Mouse (Mus musculus): ENCODE measurements at regions not wholly inside any gene's neighbourhood (a gene's known extent, or its start where the extent isn't known, plus 50 kb on each side); places are given as distances from the start of the nearest gene placed in this dataset.

DNA sequence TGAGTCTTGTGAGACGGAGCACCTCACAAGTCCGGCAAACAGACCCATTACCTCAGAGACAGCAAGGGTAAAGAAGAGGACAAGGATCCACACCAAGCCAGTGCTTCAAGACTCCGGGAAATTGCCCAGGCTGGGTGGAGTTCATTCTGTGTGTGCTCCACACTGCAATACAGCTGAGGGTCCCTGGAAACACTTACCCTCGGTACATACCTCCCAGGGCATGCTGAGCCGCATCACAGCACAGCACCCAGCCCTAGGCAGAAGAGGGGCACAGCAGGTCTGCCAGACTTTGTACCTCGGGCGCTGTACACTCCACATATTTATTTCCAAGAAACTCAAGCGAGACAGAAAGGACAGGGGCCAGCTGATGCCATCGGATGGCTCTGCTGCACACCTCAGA, 54.5 kb upstream of the Cmc1 start:
- no peaks in the 10 kb centered on the region for H3K27me3 ChIP-seq (ENCODE audit: insufficient read depth, poor library complexity, severe bottlenecking)
- H3K4me1 ChIP-seq, result no peaks in the 10 kb centered on the region
- no peaks in the 10 kb centered on the region for H3K36me3 ChIP-seq
- H3K27ac ChIP-seq, result no peak overlapping the region
- WGBS, result 89% methylated on average over 9 of the region's 9 CpGs
- no peak overlapping the region for H3K4me3 ChIP-seq
- H3K9me3 ChIP-seq, result no peaks in the 10 kb centered on the region
- DNase-seq (ENCODE audit: low spot score), result no peak

DNA sequence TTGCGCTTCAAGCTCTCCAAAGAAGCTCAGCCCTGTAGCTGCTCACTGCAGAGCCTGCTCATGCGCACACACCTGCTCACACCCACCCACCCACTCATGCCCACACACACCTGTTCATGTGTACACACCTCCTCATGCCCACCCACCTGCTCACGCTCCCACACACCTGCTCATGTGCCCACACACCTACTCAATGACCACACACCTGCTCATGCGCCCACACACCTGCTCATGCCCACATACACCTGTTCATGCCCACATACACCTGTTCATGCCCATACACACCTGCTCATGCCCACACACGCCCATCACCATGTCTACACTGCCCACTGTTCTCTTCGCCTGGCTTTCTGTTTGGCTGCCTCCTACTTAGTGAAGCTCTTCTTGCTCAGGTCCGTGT, 56.5 kb upstream of the Cmc1 start:
- WGBS, result 83% methylated on average over 7 of the region's 7 CpGs
- no peaks in the 10 kb centered on the region for H3K9me3 ChIP-seq
- H3K4me3 ChIP-seq, result no peak overlapping the region
- no peak overlapping the region for H3K27ac ChIP-seq
- no peaks in the 10 kb centered on the region for H3K4me1 ChIP-seq
- H3K36me3 ChIP-seq, result no peaks in the 10 kb centered on the region
- no peaks in the 10 kb centered on the region for H3K27me3 ChIP-seq (ENCODE audit: insufficient read depth, poor library complexity, severe bottlenecking)
- no peak for DNase-seq (ENCODE audit: low spot score)

- 91% methylated on average over 5 of the region's 5 CpGs for WGBS
- no peak for DNase-seq (ENCODE audit: low spot score)
- no peaks in the 10 kb centered on the region for H3K36me3 ChIP-seq
- no peaks in the 10 kb centered on the region for H3K4me1 ChIP-seq
- H3K9me3 ChIP-seq, result no peaks in the 10 kb centered on the region
- H3K27ac ChIP-seq, result no peak overlapping the region
- H3K27me3 ChIP-seq (ENCODE audit: insufficient read depth, poor library complexity, severe bottlenecking), result no peaks in the 10 kb centered on the region
- H3K4me3 ChIP-seq, result no peak overlapping the region
Observed at GRCm38 (mm10) chr9:118219696-118220095, 69.7 kb upstream of the Cmc1 start.

- DNase-seq (ENCODE audit: low spot score), result no peak
- H3K4me1 ChIP-seq, result no peaks in the 10 kb centered on the region
- H3K27me3 ChIP-seq (ENCODE audit: insufficient read depth, poor library complexity, severe bottlenecking), result no peaks in the 10 kb centered on the region
- H3K27ac ChIP-seq, result no peak overlapping the region
- H3K36me3 ChIP-seq, result no peaks in the 10 kb centered on the region
- WGBS, result 67% methylated on average over 14 of the region's 14 CpGs
- no peaks in the 10 kb centered on the region for H3K9me3 ChIP-seq
- no peak overlapping the region for H3K4me3 ChIP-seq
Observed at GRCm38 (mm10) chr9:118221186-118221585, 71.2 kb upstream of the Cmc1 start.

DNA sequence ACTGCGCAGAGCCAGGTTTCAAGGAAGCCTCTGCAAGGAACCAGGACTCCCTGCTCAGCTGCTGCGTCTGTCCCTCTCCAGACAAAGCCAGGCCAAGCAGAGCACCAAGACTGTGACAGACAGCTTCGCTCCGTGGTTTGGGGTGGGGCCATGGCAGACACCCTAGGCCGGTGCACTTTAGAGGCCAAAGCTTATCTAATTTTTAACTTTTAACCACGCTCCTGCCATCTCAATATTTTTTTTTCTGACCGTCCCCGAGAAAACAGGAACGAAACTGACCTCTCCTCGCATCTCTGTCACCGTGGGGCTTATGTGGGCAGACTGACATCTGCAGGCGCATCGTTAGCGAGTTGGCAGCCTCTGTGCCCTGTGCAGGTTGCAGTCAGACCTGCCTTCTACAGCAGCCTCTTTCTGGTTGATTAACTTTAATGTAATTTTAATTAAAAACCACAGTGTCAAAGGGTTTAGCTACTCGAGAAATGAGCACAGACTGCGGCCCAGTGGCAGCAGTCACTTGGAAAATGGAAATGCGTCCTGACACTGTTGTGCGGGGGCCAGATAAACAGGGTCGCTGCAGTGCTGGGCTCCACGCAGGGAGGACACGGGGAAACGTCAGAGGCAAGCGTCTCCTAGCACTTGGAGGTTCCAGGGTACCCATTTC, 77.6 kb upstream of the Cmc1 start:
- H3K4me3 ChIP-seq, result no peak overlapping the region
- DNase-seq (ENCODE audit: low spot score), result peak; percentile 28
- no peaks in the 10 kb centered on the region for H3K36me3 ChIP-seq
- H3K27me3 ChIP-seq (ENCODE audit: insufficient read depth, poor library complexity, severe bottlenecking), result no peaks in the 10 kb centered on the region
- H3K4me1 ChIP-seq, result no peaks in the 10 kb centered on the region
- no peak overlapping the region for H3K27ac ChIP-seq
- 67% methylated on average over 23 of the region's 23 CpGs for WGBS
- H3K9me3 ChIP-seq, result no peaks in the 10 kb centered on the region

DNA sequence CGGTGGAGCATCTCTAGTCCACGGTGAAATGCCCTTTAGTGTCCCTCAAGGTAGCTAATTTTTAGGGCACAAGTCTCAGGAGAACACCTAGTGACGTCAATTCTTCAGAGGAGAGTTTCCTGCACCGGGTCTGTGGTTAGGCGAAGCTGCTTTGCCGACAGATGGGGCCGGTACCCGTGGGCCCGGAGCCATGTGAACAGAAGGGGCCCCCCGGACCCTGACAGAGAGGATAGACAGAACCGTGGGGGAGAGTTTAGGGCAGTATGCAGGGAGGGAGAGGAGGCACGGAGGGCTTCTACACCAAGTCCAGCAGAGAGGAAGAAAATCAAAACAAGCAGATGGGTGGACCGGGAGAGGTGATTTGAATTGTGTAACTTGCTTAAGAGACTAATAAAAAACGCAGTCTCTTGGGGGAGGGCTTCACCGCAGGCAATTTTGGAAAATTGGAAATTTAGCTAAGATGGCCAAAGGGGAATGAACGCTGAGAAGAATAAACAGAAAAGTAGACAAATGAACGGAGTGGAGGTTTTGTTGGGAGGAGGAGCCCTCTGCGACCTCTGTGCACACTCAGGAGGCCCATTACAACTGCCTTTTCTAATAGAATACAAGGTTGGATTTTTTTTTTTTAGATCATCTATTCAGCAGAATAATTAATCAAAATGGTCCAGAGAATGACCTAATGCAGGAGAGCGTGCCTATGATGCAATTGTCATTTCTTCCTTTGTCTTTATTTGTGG, 78.9 kb upstream of the Cmc1 start:
- DNase-seq (ENCODE audit: low spot score), result no peak
- Histone ChIP-seq H3K27me3 (ENCODE audit: insufficient read depth, poor library complexity, severe bottlenecking) (no peaks in the 10 kb centered on the region), H3K36me3 (no peaks in the 10 kb centered on the region), H3K27ac (no peak overlapping the region), H3K4me3 (no peak overlapping the region), H3K4me1 (no peaks in the 10 kb centered on the region), H3K9me3 (no peaks in the 10 kb centered on the region)
- 78% methylated on average over 19 of the region's 19 CpGs for WGBS

DNA sequence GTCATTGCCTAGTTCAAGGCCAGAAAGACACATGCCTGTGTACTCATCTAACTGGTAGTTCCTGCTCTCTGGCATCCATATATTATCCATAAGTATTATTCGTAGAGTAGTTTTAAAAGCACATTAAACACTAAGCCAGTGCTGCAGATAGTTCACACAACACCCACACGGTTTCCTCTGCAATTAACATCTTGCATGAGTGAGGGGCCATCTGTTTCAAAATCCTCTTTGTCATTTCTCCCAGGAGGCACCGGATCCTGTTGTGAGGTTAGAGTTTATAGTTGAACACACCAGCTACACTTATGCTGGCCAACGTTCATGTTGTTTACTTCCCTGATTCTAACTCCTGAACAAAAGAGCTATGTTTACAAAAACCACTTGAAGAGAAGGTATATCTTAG, 90.7 kb upstream of the Cmc1 start:
- no peak overlapping the region for H3K27ac ChIP-seq
- no peaks in the 10 kb centered on the region for H3K4me1 ChIP-seq
- WGBS, result 85% methylated on average over 4 of the region's 4 CpGs
- DNase-seq (ENCODE audit: low spot score), result no peak
- no peaks in the 10 kb centered on the region for H3K36me3 ChIP-seq
- no peaks in the 10 kb centered on the region; the same call in 1 of the 2 replicates for H3K27me3 ChIP-seq (ENCODE audit: insufficient read depth, poor library complexity, severe bottlenecking)
- H3K4me3 ChIP-seq, result no peak overlapping the region
- no peaks in the 10 kb centered on the region for H3K9me3 ChIP-seq

- H3K36me3 ChIP-seq, result no peaks in the 10 kb centered on the region
- no peak for DNase-seq (ENCODE audit: low spot score)
- H3K27ac ChIP-seq, result no peak overlapping the region
- 52% methylated on average over 15 of the region's 15 CpGs for WGBS
- H3K4me1 ChIP-seq, result no peaks in the 10 kb centered on the region
- H3K27me3 ChIP-seq (ENCODE audit: insufficient read depth, poor library complexity, severe bottlenecking), result no peaks in the 10 kb centered on the region; the same call in 1 of the 2 replicates
- H3K9me3 ChIP-seq, result no peaks in the 10 kb centered on the region
- H3K4me3 ChIP-seq, result no peak overlapping the region
Observed at GRCm38 (mm10) chr9:118246820-118247628, 97.0 kb upstream of the Cmc1 start.

DNA sequence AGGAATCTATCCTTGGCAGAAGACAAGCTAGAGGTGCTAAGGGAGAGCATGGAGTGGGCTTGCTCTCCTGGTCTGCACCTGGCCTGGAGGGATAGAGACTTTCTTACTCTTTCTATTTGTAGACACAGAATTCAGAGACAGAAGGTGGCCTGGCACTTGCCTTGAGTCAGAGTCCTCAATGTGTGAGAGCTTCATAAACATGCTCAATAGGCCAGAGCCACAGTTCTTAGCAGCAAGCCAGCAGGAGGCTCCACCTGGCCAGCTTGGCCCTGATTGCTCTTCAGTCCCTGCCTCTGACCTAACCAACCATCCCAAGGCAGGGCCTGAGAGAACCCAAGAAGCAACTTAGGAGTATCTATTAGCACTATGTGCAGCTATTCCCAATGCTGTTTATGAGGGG, 103.9 kb upstream of the Cmc1 start:
- Histone ChIP-seq H3K9me3 (no peaks in the 10 kb centered on the region), H3K4me1 (no peaks in the 10 kb centered on the region), H3K27ac (no peak overlapping the region), H3K36me3 (no peaks in the 10 kb centered on the region), H3K4me3 (no peak overlapping the region), H3K27me3 (ENCODE audit: insufficient read depth, poor library complexity, severe bottlenecking) (peaks cover 6% of the 10 kb centered on the region; the same call in 1 of the 2 replicates)
- peak; percentile 30 for DNase-seq (ENCODE audit: low spot score)

GRCm38 (mm10) chr9:118255200-118255733, 105.3 kb upstream of the Cmc1 start:
- no peaks in the 10 kb centered on the region for H3K36me3 ChIP-seq
- WGBS, result 53% methylated on average over 9 of the region's 9 CpGs
- no peak for DNase-seq (ENCODE audit: low spot score)
- peaks cover 6% of the 10 kb centered on the region; the same call in 1 of the 2 replicates for H3K27me3 ChIP-seq (ENCODE audit: insufficient read depth, poor library complexity, severe bottlenecking)
- H3K9me3 ChIP-seq, result no peaks in the 10 kb centered on the region
- H3K4me3 ChIP-seq, result no peak overlapping the region
- H3K27ac ChIP-seq, result no peak overlapping the region
- H3K4me1 ChIP-seq, result no peaks in the 10 kb centered on the region

GRCm38 (mm10) chr9:118255751-118256266, 105.8 kb upstream of the Cmc1 start:
- no peak overlapping the region for H3K4me3 ChIP-seq
- H3K9me3 ChIP-seq, result no peaks in the 10 kb centered on the region
- H3K36me3 ChIP-seq, result no peaks in the 10 kb centered on the region
- 21% methylated on average over 11 of the region's 11 CpGs for WGBS
- peaks cover 6% of the 10 kb centered on the region; the same call in 1 of the 2 replicates for H3K27me3 ChIP-seq (ENCODE audit: insufficient read depth, poor library complexity, severe bottlenecking)
- H3K4me1 ChIP-seq, result no peaks in the 10 kb centered on the region
- no peak overlapping the region for H3K27ac ChIP-seq
- no peak for DNase-seq (ENCODE audit: low spot score)

- H3K9me3 ChIP-seq, result no peaks in the 10 kb centered on the region
- no peaks in the 10 kb centered on the region for H3K27me3 ChIP-seq (ENCODE audit: insufficient read depth, poor library complexity, severe bottlenecking)
- H3K4me1 ChIP-seq, result no peaks in the 10 kb centered on the region
- H3K36me3 ChIP-seq, result no peaks in the 10 kb centered on the region
- no peak for DNase-seq (ENCODE audit: low spot score)
- WGBS, result 62% methylated on average over 5 of the region's 5 CpGs
- H3K4me3 ChIP-seq, result no peak overlapping the region
- H3K27ac ChIP-seq, result no peak overlapping the region
Observed at GRCm38 (mm10) chr9:118266298-118266697, 116.3 kb upstream of the Cmc1 start.

DNA sequence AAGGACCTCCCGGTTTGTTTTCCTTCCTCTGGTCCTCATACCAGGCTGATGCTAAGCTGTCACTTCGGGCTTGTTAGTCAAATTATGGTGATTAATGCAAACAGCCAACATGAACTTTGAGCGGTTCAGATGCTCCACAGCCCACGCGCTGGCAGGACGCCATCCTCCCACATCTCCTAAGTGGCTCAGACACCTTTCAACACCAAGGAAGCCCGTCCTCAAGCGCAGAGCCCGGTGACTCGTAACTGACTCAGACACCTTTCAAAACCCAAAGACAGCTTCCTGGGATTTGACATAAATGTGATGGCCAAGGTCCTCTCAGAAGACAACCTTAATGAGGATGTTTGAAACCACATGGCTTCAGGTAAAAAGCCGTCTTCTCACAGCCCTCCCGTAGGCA, 121.7 kb upstream of the Cmc1 start:
- Histone ChIP-seq H3K27ac (no peak overlapping the region), H3K27me3 (ENCODE audit: insufficient read depth, poor library complexity, severe bottlenecking) (no peaks in the 10 kb centered on the region), H3K36me3 (no peaks in the 10 kb centered on the region), H3K4me3 (no peak overlapping the region), H3K9me3 (no peaks in the 10 kb centered on the region), H3K4me1 (peaks cover 3% of the 10 kb centered on the region; the same call in 1 of the 2 replicates)
- DNase-seq (ENCODE audit: low spot score), result no peak
- WGBS, result 56% methylated on average over 12 of the region's 12 CpGs

Measured in heart, embryonic 10.5 days (tissue).